Mouse (Mus musculus): ENCODE measurements around the gene Zfp958. TPM values are rescaled to one million over a fixed set of nuclear protein-coding genes. Genes with fewer than 3 reads are reported as not detected.

Zfp958 gene
- total RNA-seq (2023): 10 to 100 TPM; 13.2 to 20.7 TPM

GRCm38 (mm10) chr8:4612932-4613853 lies at the start of gene Zfp958:
TSS of gene Zfp958 (plus strand) at chr8:4613167.

Other genes with a start within 250 kb of the Zfp958 start
- 10 to 100 TPM; 44.1 to 49.7 TPM for gene Cers4, start 120.1 kb upstream of the Zfp958 start, total RNA-seq (2023)
- gene Shcbp1, start 166.4 kb downstream of the Zfp958 start, total RNA-seq (2023): 1 to 10 TPM in 1 of 2 experiments, under 1 TPM in 1; 0.52 to 2.9 TPM

Data from B cell, adult 67 days (primary cell).